Mouse (Mus musculus) forebrain, embryonic 11.5 days (tissue): ENCODE data around the gene Ptpn5. TPM values are rescaled to one million over a fixed set of nuclear protein-coding genes. Genes with fewer than 3 reads are reported as not detected.

Experiments used
- ATAC-seq: fragments of 200-750 bp; cut with Nextera tagmentation; replicated peaks from 2 replicates; pipeline ENCODE4 v1.8.0; 2017; ENCODE audit warnings: moderate TSS enrichment; ENCODE audit not compliant: low FRiP score
- DNase-seq: peaks from one replicate; pipeline ENCODE4 v3.0.0-alpha.2; 2017; ENCODE audit warnings: low spot score
- H3K27ac ChIP-seq: fragments of 300-500 bp; sonication (generic); 2 replicates; pipeline ENCODE4 v1.5.1; 2014; ENCODE audit warnings: low read depth, low read length
- H3K27me3 ChIP-seq: fragments of 300-500 bp; sonication (generic); 2 replicates; pipeline ENCODE4 v1.6.1; 2014; ENCODE audit warnings: mild to moderate bottlenecking, low read length, mixed read lengths; ENCODE audit not compliant: control insufficient read depth, insufficient read depth
- H3K36me3 ChIP-seq: fragments of 300-500 bp; sonication (generic); 2 replicates; pipeline ENCODE4 v1.6.1; 2014; ENCODE audit warnings: mild to moderate bottlenecking, low read length, moderate library complexity, mixed read lengths; ENCODE audit not compliant: control insufficient read depth, insufficient read depth
- H3K4me1 ChIP-seq: fragments of 300-500 bp; sonication (generic); replicated peaks from 2 replicates; pipeline ENCODE4 v1.6.1; 2014; ENCODE audit warnings: low read length, mixed read lengths; ENCODE audit not compliant: control insufficient read depth, insufficient read depth
- H3K4me2 ChIP-seq: fragments of 300-500 bp; sonication (generic); 2 replicates; pipeline ENCODE4 v1.6.1; 2014; ENCODE audit warnings: low read depth, mild to moderate bottlenecking, low read length, moderate library complexity, mixed read lengths; ENCODE audit not compliant: severe bottlenecking
- H3K4me3 ChIP-seq: fragments of 300-500 bp; sonication (generic); 2 replicates; pipeline ENCODE4 v1.5.1; 2014; ENCODE audit warnings: low read depth, low read length
- H3K9ac ChIP-seq: fragments of 300-500 bp; sonication (generic); 2 replicates; pipeline ENCODE4 v1.6.1; 2014; ENCODE audit warnings: low read length
- H3K9me3 ChIP-seq: fragments of 300-500 bp; sonication (generic); 2 replicates; pipeline ENCODE4 v1.6.1; 2016; ENCODE audit warnings: low read length, mixed read lengths; ENCODE audit not compliant: control insufficient read depth
- WGBS: fragments of 180-500 bp; shearing (Covaris S2); extraction: QIAGEN DNeasy Blood & Tissue Kit; methylation state at CpG from one replicate; pipeline ENCODE4 v1.1.7; 2014; 5-methylcytosine and 5-hydroxymethylcytosine counted together
- polyA plus RNA-seq: library from polyadenylated mRNA; unstranded; fragments of >200 nt; fragmentation: Nextera tagmentation; extraction: Ambion mirVana; gene quantifications from 2 replicates; pipeline ENCODE4 v1.2.1, GENCODE M21; 2014

Gene Ptpn5
- polyA plus RNA-seq, 1 experiment from 2014 or later = 14.9 TPM

- Histone ChIP-seq H3K4me3 (no peak overlapping the region), H3K9me3 (no peaks in the 10 kb centered on the region), H3K36me3 (no peaks in the 10 kb centered on the region), H3K4me2 (0 out of 2 replicates have a peak overlapping the region, but pooled peaks have one; percentile 88), H3K27me3 (peaks cover 19% of the 10 kb centered on the region), H3K9ac (no peak overlapping the region), H3K4me1 (no peaks in the 10 kb centered on the region), H3K27ac (no peak overlapping the region)
- 32% methylated on average over 8 of the region's 8 CpGs for WGBS
- no peak for DNase-seq
- no peak for ATAC-seq
Measured at GRCm38 (mm10) chr7:47131258-47131657, 2.2 kb downstream of the Ptpn5 start.

- Histone ChIP-seq H3K9me3 (no peaks in the 10 kb centered on the region), H3K36me3 (no peaks in the 10 kb centered on the region), H3K27me3 (no peaks in the 10 kb centered on the region), H3K9ac (no peak overlapping the region), H3K4me2 (no peak overlapping the region), H3K4me3 (no peak overlapping the region), H3K4me1 (no peaks in the 10 kb centered on the region), H3K27ac (no peak overlapping the region)
- DNase-seq = no peak
- ATAC-seq = no peak
- 92% methylated on average over 3 of the region's 3 CpGs for WGBS
Measured at GRCm38 (mm10) chr7:47122026-47122425, 11.5 kb downstream of the Ptpn5 start.

- no peak for DNase-seq
- no peaks in the 10 kb centered on the region for H3K9me3 ChIP-seq
- 87% methylated on average over 6 of the region's 6 CpGs for WGBS
- ATAC-seq = no peak
- H3K9ac ChIP-seq = no peak overlapping the region
- no peaks in the 10 kb centered on the region for H3K36me3 ChIP-seq
- no peak overlapping the region for H3K4me3 ChIP-seq
- no peak overlapping the region for H3K4me2 ChIP-seq
- no peaks in the 10 kb centered on the region for H3K4me1 ChIP-seq
- H3K27ac ChIP-seq = no peak overlapping the region
- no peaks in the 10 kb centered on the region for H3K27me3 ChIP-seq
Measured at GRCm38 (mm10) chr7:47116666-47117065, 16.8 kb downstream of the Ptpn5 start.

GRCm38 (mm10) chr7:47115491-47115890 is 18.0 kb downstream of the Ptpn5 start:
- Histone ChIP-seq H3K4me3 (no peak overlapping the region), H3K4me2 (no peak overlapping the region), H3K9me3 (no peaks in the 10 kb centered on the region), H3K4me1 (no peaks in the 10 kb centered on the region), H3K36me3 (no peaks in the 10 kb centered on the region), H3K27ac (no peak overlapping the region), H3K9ac (no peak overlapping the region), H3K27me3 (no peaks in the 10 kb centered on the region)
- 87% methylated on average over 2 of the region's 2 CpGs for WGBS
- DNase-seq (no peak), ATAC-seq (no peak)

GRCm38 (mm10) chr7:47113383-47113782 is 20.1 kb downstream of the Ptpn5 start:
- 86% methylated on average over 7 of the region's 7 CpGs for WGBS
- H3K36me3 ChIP-seq = no peaks in the 10 kb centered on the region
- DNase-seq (no peak), ATAC-seq (no peak)
- H3K4me3 ChIP-seq = no peak overlapping the region
- no peak overlapping the region for H3K9ac ChIP-seq
- H3K9me3 ChIP-seq = no peaks in the 10 kb centered on the region
- no peaks in the 10 kb centered on the region for H3K27me3 ChIP-seq
- H3K27ac ChIP-seq = no peak overlapping the region
- H3K4me1 ChIP-seq = no peaks in the 10 kb centered on the region
- no peak overlapping the region for H3K4me2 ChIP-seq

- no peaks in the 10 kb centered on the region for H3K36me3 ChIP-seq
- no peak overlapping the region for H3K4me2 ChIP-seq
- ATAC-seq (no peak), DNase-seq (no peak)
- H3K9me3 ChIP-seq = no peaks in the 10 kb centered on the region
- H3K27me3 ChIP-seq = no peaks in the 10 kb centered on the region
- no peak overlapping the region for H3K27ac ChIP-seq
- H3K4me3 ChIP-seq = no peak overlapping the region
- 89% methylated on average over 5 of the region's 5 CpGs for WGBS
- H3K9ac ChIP-seq = no peak overlapping the region
- no peaks in the 10 kb centered on the region for H3K4me1 ChIP-seq
Measured at GRCm38 (mm10) chr7:47112036-47112435, 21.4 kb downstream of the Ptpn5 start.

- H3K4me2 ChIP-seq = no peak overlapping the region
- H3K9me3 ChIP-seq = no peaks in the 10 kb centered on the region
- WGBS = 80% methylated on average over 3 of the region's 3 CpGs
- no peaks in the 10 kb centered on the region for H3K36me3 ChIP-seq
- no peaks in the 10 kb centered on the region for H3K27me3 ChIP-seq
- H3K27ac ChIP-seq = no peak overlapping the region
- DNase-seq (no peak), ATAC-seq (no peak)
- H3K4me3 ChIP-seq = no peak overlapping the region
- H3K9ac ChIP-seq = no peak overlapping the region
- H3K4me1 ChIP-seq = no peaks in the 10 kb centered on the region
Measured at GRCm38 (mm10) chr7:47111121-47111520, 22.4 kb downstream of the Ptpn5 start.

GRCm38 (mm10) chr7:47110511-47110910 is 23.0 kb downstream of the Ptpn5 start:
- H3K27me3 ChIP-seq = no peaks in the 10 kb centered on the region
- no peaks in the 10 kb centered on the region for H3K4me1 ChIP-seq
- ATAC-seq (no peak), DNase-seq (no peak)
- H3K36me3 ChIP-seq = no peaks in the 10 kb centered on the region
- no peak overlapping the region for H3K4me3 ChIP-seq
- 79% methylated on average over 7 of the region's 7 CpGs for WGBS
- H3K9ac ChIP-seq = no peak overlapping the region
- H3K27ac ChIP-seq = no peak overlapping the region
- H3K4me2 ChIP-seq = no peak overlapping the region
- H3K9me3 ChIP-seq = no peaks in the 10 kb centered on the region

GRCm38 (mm10) chr7:47108779-47109189 is 24.7 kb downstream of the Ptpn5 start:
- no peak for DNase-seq
- 92% methylated on average over 13 of the region's 13 CpGs for WGBS

More at GRCm38 (mm10) chr7:47108779-47109189, 24.7 kb downstream of the Ptpn5 start:
- H3K9ac ChIP-seq = no peak overlapping the region
- no peaks in the 10 kb centered on the region for H3K9me3 ChIP-seq
- H3K4me3 ChIP-seq = no peak overlapping the region
- H3K36me3 ChIP-seq = no peaks in the 10 kb centered on the region
- no peaks in the 10 kb centered on the region for H3K4me1 ChIP-seq
- no peak overlapping the region for H3K4me2 ChIP-seq
- no peaks in the 10 kb centered on the region for H3K27me3 ChIP-seq
- H3K27ac ChIP-seq = no peak overlapping the region
- ATAC-seq = no peak
